Mouse (Mus musculus): Measurements from ENCODE around the gene Wdtc1.

DNA sequence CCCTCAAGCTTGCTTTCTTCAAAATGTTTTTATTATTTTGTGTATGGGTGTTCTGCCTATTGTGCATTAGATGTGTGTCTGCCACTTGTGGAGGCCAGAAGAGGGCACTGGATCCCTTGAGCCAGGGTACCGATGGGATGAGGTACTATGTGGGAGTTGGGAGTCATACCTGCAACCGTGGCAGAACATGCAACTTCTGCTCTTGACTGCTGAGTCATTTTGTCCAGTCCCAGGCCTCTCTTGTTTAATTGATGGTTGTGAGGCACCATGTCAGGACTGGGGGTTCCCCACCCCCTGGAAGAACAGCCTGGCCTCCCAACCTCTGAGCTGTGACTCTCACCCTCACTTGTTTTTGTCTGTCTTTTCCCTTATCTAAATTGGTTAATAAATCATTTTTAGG is 88.7 kb downstream of the Wdtc1 start:
- TF ChIP-seq EP300 (IDR thresholded peaks at IDR 0.05; ENCODE audit: low read depth) (no peak), CTCF (IDR thresholded peaks at IDR 0.05; ENCODE audit: low read depth) (no peak)

Data from heart, postnatal 0 days (tissue).